Mouse (Mus musculus): ENCODE measurements at regions not wholly inside any gene's neighbourhood (a gene's known extent, or its start where the extent isn't known, plus 50 kb on each side); places are given as distances from the start of the nearest gene placed in this dataset.

DNA sequence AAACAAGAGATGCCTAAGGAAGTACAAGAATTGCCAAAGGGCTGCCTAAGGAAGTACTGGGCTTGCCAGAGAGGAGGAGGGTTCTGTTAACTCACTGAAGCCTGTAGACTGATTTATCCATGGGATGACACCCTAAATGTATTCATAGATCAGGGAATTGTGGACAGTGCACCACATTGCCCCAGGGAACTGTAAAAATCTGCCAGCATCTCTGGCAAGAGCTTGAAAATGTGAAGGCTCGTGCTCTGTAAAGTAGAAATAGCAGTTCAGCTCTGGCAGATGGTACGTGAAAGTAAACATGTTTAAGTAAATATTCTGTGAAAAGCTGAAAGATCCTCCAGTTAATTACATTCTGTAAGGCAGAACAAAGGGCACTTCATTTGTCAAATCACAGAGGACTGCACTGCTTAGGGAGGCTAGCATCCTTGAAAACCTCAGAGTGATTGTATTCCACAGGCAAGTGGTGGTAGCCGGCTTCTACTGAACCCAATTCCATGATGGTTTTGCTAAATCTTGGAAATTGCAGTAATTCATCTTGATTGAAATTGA lies 445.9 kb upstream of the Grin3a start:
- no peak for DNase-seq

DNA sequence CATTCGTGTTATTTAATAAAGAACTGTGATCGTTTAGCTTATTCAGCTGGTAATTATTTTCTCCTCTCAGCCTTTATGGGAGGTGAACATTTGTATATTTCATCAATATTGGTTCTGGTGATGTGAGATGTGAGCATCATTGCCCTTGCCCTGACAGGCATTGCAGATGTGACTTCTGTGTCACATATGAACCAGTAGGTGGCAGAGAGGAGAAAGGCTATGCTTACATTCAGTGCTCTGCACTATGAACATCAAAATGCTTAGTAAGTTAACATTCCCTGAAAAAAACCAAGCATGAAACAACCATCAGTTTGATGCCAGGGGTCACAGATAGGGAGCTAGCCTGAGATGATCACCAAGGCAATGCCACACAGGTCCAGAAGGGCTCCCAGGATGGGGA lies 441.1 kb upstream of the Grin3a start:
- no peak for DNase-seq

DNA sequence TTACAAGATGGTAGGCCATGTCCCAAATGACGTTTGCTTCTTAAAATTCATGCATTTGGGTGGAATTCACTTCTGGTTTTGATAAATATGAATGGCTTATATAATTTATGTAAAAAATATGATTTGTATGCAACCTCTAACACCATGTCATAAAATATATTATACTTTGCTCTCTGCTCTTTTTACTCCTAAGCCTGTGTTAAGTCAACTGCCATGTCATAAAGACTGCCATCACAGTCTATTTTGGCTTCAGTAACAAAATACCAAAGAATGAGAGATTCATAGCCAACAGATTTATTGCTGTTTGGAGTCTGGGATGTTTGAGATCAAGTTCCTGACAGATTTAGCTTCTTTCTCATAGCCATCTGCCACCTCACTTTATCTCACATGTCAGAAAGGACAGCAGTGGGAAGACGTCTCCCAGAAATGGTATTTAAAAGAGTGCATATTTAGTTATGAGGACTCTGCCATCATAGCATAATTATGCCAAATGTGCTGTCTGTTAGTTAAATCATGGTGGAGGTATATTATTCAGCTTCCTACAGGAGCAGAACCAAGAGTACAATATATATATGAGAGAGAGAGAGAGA lies 413.6 kb upstream of the Grin3a start:
- no peak for DNase-seq

DNA sequence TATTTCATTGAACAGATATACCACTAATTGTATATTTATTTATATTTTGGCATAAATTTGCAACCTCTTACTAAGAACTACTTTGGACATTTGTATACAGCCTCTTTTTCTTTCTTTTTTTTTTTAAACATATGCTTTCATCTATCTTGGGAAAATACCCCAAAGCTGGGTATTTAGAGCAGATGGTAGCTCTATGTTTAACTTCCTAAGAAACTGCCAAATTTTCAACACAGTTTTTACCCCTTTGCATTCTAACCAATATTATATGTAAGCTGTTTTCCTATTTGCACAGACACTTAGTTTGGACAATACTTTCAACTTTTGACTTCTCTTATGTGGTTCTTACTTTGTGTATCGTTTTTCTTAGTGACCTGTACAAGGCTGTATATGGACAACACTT lies 396.5 kb upstream of the Grin3a start:
- no peak for DNase-seq

DNA sequence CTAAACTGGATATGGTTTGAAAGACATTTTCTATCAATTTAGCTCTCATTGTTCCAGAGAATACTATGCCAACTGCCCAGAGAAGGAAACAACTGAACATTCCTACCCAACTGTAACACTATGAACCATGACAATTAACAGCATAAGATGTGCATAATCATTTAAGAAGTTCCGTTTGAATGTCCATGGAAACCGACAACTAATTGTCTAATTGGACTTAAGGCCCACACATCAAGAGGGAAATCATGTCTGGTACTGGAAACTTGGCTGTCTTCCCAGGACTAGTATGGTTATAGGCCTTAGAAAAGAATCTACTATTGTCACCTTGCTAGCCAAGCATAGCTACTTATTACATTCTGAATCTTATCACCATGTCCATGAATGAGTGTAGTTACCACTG lies 395.4 kb upstream of the Grin3a start:
- DNase-seq, result no peak

DNA sequence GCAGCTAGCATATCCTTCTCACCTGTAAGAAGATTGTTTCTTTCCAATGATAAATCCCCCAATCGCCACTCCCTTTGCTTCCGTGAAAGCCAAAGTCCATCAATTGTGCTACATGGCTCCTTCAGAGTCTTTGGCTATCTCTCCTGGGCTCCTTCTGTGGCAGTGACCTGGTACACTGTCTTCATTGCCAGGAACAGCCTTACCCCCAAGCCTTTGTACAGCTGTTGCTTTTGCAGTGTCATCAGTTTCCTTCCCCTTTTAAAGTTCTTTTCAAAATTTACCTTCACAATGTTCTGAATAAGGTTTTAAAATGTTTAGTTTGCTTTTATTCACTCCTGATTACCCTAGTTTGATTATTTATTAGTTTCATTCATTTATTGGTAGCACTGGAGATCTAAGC lies 393.8 kb upstream of the Grin3a start:
- DNase-seq, result no peak

DNA sequence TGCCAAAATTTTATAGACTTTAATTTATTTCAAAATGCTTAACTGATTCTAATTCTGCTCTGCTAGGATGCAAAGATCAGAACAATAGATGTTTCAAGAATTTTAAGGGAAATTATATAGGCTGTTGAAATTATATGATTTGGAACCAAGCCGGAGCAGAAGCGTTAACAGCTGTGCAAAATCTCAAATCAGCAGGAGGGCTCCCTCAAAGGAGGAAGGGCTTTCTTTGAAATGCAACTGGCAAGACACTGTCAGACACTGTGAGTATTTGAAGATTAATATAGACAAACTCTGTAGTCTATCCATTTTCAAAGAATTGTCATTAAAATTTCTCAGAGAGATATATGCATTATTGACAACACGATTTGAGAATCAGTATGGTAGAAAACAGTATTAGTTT lies 389.9 kb upstream of the Grin3a start:
- no peak for DNase-seq

DNA sequence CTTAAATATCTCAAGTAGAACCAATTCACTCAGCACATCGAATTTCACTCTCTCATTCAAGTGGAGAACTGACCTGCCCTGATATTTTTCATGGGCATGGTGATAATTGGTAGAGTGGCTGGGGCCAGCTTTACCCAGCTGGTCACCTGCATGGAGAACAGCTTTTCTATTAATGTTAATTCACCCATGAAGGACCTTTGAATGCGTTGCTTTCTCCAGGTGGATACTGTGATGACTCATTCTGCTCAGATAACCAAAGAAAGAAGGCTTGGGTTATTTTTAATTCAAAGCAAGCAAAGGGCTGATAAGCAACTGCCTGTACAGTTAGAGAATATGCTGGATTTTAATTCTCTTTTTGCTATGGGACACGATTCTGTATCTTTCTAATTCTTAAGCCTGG lies 357.8 kb upstream of the Grin3a start:
- DNase-seq, result no peak

DNA sequence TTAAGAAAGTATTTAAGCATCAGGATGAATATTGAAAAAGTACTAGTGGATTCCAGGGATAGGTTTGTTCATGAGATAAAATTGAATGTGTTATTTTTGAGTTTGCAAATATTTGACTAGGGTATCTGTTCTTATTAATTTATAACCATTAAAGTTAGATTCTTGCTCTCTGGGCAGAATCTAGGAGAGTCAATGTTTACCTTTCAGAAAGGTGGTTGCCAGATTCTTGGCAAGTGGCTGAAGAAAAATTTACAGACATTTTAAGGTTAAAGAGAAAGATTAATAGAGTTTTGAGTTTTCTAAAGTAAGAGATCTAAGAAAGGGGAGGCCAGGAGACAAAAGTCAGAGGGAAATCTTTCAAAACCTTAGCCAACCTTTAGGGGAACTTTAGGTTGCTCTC lies 331.7 kb upstream of the Grin3a start:
- DNase-seq, result no peak

DNA sequence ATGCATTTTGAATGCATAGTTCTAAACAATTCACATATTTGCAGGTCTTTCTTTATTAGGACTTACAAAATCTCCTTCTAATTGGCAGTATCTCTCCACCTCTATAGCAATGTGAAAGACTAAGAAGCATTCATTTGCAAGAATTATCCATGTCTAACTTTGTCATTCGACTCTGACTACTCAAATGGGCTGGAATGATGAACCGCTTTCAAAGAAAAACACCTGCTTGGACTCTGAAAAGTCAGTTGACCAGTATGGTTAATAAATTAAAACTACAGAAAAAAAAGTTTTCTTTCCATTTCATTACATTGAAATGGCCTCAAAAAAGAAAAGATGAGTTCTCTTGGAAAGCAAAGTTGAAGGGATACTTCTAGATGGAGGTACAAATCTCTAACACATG lies 331.1 kb upstream of the Grin3a start:
- DNase-seq, result no peak

DNA sequence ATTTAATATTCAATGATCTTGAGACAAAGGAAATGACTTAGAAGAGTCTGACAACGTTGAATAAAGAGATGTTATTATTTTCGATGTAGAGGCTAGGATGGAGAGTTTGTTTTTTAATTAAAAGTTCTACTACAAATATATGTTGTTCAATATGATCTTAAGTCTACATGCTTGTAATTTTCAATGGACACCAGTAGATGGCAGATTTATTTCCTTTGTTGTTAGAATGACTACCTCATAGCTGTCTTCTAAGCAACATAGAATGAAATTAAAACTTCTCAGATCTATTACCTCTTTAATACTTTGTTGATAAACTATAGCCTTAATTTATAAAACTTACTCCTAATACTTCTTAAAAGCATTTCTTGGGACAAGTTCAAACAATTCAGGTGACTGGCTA lies 315.3 kb upstream of the Grin3a start:
- no peak for DNase-seq

DNA sequence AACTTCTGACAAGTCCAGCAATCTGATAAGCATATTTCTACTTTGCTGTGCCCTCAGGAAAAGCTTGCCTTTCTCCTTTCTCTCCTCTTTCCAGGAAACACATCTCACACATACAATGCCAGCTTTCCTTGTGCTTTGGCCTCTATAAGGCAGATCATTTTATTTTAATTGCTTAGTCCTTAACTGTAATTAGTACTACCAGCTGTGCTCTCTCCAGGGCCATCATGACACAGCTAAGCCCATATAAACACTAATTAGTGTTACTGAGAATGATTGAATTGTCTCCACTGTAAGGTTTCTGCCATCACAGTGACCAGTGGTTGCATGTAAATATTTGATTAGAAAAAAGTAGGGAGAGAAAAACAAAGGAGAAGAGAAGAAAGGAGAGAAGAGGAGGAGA lies 300.4 kb upstream of the Grin3a start:
- DNase-seq, result no peak

DNA sequence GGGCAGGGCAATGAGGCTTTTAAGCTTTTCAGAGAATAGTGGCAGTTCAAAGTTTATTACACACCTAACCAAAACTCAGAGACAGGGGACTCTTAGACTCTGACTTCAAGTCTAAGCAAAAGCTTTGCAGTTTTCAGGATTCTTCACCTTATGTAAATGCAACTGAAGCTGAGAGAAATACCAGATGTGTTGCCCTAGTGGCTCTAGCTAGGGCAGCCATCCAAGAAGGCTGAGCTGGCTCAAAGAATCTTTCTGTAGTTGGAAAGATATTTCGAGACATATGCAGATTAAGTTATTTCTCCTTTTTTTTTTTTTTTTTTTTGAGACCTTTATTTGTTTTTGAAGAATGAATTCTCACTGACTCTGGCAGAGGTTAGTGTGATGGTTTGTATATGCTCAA lies 284.7 kb upstream of the Grin3a start:
- no peak for DNase-seq

DNA sequence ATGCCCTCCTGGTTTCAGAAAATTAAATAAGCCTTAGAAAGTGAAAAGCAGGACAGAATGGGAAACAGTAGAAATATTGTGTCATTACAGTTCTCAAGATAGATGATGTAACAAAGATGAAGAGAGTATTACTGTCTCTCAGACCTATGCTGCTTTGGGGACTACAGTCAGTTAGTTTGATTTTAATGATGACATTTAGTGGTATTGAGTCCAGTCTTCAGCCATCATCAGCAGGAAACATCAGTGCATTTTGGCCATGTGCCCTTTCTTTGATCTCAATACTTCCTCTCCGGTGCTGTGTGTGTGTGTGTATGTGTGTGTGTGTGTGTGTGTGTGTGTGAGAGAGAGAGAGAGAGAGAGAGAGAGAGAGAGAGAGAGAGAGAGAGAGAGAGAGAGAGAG lies 261.0 kb upstream of the Grin3a start:
- no peak for DNase-seq

DNA sequence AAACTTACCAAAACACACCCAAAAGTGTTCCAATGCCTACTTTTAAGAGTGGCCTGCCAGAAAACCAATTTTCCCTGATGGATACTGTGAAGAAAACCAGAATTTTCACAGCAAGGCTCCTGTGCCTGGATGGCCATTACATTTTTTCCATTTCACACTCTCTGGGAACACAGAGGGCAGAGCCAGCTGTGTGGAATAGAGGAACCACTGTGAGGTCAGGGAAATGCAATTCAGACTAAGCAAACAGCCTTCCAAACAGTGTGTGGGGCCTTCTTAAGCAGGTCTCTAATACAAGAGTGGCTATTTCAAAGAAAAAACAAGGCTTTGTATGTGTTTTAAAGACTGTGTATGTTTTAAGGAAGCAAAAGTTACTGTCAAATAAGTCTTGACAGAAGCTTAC lies 242.3 kb upstream of the Grin3a start:
- DNase-seq, result no peak

DNA sequence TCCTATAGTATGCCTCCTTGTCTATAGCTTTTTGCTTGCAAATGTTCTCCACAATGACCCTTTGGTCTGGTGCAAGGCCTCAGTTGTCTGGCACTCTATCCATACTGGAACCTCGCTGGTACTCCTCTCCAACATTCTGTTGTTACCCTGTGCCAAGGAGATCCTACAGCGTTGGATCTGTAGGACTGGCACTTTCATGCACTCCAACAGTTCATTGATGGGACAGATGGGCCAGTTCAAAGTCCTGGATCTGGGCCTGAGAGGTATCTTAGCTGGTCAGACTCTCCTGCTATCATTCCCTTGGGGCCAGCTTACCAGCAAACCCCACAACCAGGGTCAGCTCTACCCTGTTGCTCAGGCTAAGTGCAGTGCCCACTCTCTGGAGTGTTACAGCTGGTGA lies 241.1 kb upstream of the Grin3a start:
- no peak for DNase-seq

DNA sequence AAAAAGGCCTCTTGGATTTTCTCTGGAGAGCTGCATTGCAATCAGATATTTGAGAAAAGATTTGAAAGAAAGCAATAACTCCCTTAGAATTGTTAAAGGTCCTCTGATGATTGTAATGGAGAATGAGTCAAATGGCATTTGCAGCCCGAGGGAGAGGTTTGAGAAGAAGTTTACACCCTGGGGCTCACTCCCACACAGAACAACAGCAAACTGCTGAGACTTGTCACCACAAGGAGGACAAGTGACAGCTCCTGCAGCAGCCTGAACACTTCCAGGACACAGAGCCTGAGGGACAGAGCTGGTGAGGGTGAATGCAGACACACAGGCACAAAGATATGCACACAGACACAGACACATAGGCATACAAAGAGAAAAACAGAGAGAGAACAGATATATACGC lies 210.0 kb upstream of the Grin3a start:
- DNase-seq, result no peak

DNA sequence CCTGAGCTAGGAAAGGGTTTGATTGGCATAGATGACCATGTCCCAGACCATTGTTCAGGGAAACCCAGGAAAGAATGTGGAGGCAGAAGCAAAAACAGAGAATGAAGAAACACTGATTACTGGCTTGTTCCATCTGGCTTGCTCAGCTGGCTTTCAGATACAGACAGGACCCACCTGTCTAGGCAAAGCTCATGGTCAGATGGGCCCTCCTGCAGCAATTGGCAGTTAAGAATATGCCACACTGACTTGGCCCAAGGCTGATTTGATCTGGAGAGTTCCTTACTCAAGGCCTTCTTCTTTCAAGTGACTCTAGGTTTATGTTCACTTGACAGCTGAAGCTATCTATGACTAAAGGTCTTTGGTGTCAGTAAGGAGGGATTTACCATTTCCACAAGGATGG lies 195.9 kb upstream of the Grin3a start:
- DNase-seq, result no peak

DNA sequence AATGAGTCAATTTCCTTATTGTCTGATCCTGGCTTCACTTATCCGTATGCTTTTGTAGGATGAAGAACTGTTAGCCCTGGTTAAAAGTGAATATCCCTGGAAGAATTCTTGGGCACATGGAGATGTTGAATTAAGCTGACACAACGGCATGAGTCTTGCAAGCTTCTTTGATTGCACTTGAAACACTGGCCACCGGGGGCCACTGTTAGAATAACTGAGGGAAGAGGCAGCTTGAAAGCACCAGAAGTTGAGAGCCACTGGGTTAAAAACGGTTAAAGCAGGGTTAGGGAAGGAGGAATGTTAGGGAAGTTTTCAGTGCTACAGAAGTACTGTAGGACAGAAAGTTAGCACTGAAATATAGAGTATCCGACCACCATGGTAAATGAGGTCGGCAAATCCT lies 190.5 kb upstream of the Grin3a start:
- peak; percentile 1 for DNase-seq

DNA sequence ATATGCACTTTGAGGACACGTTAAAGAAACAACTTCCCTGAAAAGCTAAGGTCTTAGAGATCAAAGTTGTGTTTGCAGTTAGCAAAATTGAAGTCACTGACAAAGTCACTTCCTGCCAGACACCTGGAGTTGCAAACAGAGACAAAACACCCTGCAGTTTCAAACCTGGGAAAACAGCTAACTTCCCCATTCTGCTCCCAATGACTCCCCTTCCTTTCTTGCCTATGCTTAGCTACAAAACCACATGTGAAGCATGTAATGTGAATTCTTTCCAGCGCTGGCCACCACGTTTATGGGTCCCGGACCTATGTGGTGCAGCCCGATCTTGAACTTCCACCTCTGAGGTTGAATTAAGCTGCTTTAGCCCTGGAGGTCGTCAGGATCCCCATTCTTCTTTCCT lies 179.8 kb upstream of the Grin3a start:
- DNase-seq, result no peak
